Mouse (Mus musculus) testis, postnatal 14 days (tissue): Measurements from ENCODE around the gene Uso1.
"Not testable (repeated sequence)": the region's sequence is repeated elsewhere in the genome, so short reads cannot be mapped to it uniquely, and the experiment has no call there.

Source experiments
- DNase-seq: peaks from one replicate; pipeline ENCODE4 v3.0.0; 2021; ENCODE audit warnings: low spot score

The Uso1 gene

GRCm38 (mm10) chr5:92127751-92128150, 10.0 kb upstream of the Uso1 start:
- DNase-seq, result no peak

- peak; percentile 69 for DNase-seq
These were observed 9.2 kb upstream of the Uso1 start for GRCm38 (mm10) chr5:92128570-92128969.

- DNase-seq, result no peak
These were observed 8.4 kb upstream of the Uso1 start for GRCm38 (mm10) chr5:92129321-92129768.

- DNase-seq, result no peak
These were observed 7.6 kb upstream of the Uso1 start for GRCm38 (mm10) chr5:92130040-92130682.

- no peak for DNase-seq
These were observed 5.6 kb upstream of the Uso1 start for GRCm38 (mm10) chr5:92132127-92132526.

GRCm38 (mm10) chr5:92133006-92133405, 4.7 kb upstream of the Uso1 start:
- not testable (repeated sequence) for DNase-seq

- no peak for DNase-seq
These were observed 2.8 kb upstream of the Uso1 start for GRCm38 (mm10) chr5:92134934-92135333.

GRCm38 (mm10) chr5:92136536-92137238, 1.1 kb upstream of the Uso1 start:
- no peak for DNase-seq

GRCm38 (mm10) chr5:92138093-92138621, 419 bp downstream of the Uso1 start:
- DNase-seq, result peak; percentile 54

GRCm38 (mm10) chr5:92139191-92139590, 1.5 kb downstream of the Uso1 start:
- no peak for DNase-seq

GRCm38 (mm10) chr5:92141696-92142095, 4.0 kb downstream of the Uso1 start:
- no peak for DNase-seq

GRCm38 (mm10) chr5:92142481-92142880, 4.7 kb downstream of the Uso1 start:
- DNase-seq, result no peak

- DNase-seq, result no peak
These were observed 5.9 kb downstream of the Uso1 start for GRCm38 (mm10) chr5:92143665-92144064.

GRCm38 (mm10) chr5:92144954-92145708, 7.4 kb downstream of the Uso1 start:
- DNase-seq, result no peak

- no peak for DNase-seq
These were observed 10.5 kb downstream of the Uso1 start for GRCm38 (mm10) chr5:92148248-92148647.

GRCm38 (mm10) chr5:92149330-92149982, 11.7 kb downstream of the Uso1 start:
- DNase-seq, result no peak

GRCm38 (mm10) chr5:92154861-92155260, 17.1 kb downstream of the Uso1 start:
- DNase-seq, result no peak

GRCm38 (mm10) chr5:92165976-92166375, 28.2 kb downstream of the Uso1 start:
- no peak for DNase-seq

GRCm38 (mm10) chr5:92183071-92183830, 45.5 kb downstream of the Uso1 start:
- no peak for DNase-seq

GRCm38 (mm10) chr5:92188881-92189483, 51.2 kb downstream of the Uso1 start:
- DNase-seq, result no peak

GRCm38 (mm10) chr5:92195716-92196115, 58.0 kb downstream of the Uso1 start:
- DNase-seq, result not testable (repeated sequence)
